Mouse (Mus musculus) mouse embryonic stem cell (cell line): ENCODE results near the gene Osbpl8.
"Not testable (repeated sequence)": the region's sequence is repeated elsewhere in the genome, so short reads cannot be mapped to it uniquely, and the experiment has no call there.

Source experiments
- in situ Hi-C, 2 experiments: fragments of 300-500 bp; cut with MboI; formaldehyde crosslinking; loops; 1 replicate in 1 of 2; 3 replicates in 1 of 2; pipeline ENCODE4 v1.14.3; 2019 to 2020; ENCODE audit warnings: low sequenced_read_pairs in 2 of 2, low pct_unique_long_range_greater_than_20kb in 1 of 2, mixed read lengths in 1 of 2; ENCODE audit not compliant: unreplicated experiment in 1 of 2

Gene Osbpl8

DNA sequence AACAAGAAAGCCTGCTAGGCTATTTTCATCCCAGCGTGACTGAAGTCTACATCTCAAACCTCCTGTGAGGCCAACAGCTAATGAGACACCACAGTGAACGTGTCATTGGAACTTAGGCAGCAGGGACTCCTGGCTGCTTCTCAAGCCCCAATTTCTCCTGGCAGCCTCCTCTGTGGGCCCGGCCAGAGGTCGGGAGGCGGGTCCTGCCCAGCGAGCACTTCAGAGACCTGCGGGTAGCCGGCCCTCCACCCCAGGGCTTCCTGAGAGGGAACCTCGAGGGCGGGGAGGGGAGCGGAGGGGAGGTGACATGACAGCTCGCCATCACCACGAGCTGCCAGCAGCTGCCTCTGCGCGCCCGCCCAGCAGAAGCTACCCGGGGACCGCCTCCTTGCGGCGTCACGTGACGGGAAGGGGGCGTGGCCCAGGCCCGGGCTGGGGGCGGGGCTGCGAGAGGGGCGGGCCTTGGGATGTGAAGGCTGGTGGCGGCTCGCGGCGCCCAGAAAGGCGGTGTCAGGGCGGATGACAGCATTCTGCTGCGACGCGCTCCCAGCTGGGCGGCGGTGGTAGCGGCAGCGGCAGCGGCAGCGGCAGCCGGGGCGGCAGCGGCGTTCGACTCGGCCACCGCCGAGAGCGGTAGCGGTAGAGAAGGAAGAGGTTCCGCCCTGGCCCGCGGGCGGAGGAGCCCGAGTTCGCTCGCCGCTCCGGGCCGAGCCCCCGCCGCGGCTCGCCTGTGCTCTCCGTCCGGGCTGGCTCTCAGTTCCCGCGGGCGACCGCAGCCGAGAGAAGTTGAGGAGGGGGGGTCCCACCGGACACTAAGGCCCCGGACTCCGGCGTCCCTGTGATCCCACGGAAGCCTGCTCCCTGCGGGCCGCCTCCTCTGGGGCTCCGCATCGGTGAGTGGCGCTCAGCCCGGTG lies at the start of gene Osbpl8:
Gene Osbpl8, plus strand, starts transcription at position 449 of the 915 bp plus-strand sequence.
- in situ Hi-C loops = no loop called here

DNA sequence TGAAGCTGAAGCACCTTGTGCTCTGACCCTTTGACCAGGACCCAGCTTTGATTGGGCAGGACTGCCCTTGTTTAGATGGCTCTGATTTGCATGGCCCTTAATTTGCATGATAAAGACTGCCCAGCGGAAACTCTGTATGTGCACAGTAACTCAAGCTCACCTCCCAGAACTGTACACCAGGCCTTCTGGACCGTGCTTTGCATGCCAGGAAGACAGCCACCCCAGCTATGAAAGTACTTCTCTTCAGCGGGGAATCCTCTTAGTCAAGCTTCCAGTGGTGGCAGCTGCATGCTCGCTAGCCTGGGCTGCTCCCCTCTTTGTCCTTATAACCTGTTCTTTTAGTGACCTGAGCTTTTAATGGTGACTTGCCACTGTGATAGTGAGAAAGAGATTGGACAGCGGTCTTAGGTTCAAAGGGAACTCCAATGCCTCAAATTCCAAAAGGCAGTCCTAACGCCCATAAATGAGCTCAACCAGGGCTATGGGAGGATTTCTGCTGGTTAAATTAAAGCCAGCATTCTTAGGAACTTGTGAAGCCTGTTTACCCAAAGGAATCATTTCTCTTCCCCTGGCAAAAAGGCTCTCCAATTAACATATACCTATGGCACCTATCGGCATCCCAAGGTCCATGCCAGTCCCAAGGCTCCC lies 47.2 kb upstream of the Osbpl8 start:
- in situ Hi-C loops = no loop called here

DNA sequence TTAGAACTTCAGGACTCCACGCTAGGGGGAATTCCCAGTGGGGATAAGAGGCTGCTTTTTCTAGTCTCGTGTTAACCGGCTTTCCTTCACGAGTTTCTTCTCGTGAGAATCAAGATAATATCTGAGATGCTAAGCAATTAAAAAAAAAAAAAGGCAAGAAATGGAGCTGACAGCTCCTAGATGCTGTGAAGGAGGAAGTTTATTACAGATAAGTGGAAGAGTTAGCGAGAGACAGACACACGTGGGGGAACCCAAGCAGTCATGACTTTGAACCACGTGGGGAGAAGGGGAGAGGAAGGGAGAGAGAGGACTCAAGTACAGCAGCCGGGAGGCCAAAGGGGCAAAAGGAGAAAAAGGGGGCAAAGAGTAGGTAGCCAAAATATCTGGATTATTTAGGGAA lies 46.3 kb upstream of the Osbpl8 start:
- in situ Hi-C loops = no loop called here

DNA sequence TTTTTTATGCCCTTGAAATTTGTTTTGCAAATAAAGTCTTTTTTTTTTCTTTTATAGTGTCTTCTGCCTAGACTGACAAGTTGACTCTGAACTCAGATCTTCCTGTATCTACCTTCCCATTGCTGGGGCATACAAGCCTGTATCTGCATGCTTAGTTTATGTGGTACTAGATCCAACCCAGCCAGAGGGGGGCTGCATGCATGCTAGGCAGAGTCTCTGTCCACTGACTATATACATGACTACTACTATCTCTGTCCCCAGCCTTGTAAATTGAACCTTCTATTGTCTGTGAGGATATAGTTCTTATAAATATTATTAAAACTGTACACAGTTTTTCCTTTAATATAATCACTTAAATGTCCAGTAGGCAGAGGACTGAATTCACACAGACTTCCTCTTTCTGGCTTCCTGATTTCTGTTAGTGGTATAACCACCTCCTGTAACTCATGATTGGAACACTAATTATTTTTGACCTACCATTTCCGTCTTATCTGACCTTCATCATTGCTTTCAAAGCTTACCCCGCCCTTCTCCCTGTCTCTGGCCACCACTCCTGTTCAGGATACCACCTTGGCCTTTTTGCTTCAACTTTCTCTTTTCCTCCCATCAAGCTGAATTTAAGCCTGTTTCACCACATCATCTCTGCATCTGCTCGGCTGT lies 45.4 kb upstream of the Osbpl8 start:
- in situ Hi-C loops = no loop called here

DNA sequence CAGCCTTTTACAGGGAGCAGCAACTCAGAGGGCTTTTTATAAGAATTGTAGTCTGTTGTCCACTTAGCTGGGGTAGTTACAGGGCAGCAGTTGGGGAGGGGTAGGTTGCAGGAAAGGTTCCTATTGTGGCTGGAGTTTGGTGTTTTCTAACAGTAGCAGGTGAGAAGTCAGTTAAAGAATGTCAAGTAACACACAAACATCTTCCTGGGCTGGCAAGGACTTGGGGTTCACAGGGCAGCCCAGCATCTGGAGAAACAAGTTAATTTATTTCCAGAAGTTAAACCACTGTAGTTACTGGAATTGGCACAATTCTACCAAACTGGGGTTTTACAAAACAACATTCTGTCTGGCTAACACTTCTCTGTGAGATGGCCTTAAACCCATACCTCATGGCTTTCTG lies 44.8 kb upstream of the Osbpl8 start:
- in situ Hi-C loops = no loop called here

DNA sequence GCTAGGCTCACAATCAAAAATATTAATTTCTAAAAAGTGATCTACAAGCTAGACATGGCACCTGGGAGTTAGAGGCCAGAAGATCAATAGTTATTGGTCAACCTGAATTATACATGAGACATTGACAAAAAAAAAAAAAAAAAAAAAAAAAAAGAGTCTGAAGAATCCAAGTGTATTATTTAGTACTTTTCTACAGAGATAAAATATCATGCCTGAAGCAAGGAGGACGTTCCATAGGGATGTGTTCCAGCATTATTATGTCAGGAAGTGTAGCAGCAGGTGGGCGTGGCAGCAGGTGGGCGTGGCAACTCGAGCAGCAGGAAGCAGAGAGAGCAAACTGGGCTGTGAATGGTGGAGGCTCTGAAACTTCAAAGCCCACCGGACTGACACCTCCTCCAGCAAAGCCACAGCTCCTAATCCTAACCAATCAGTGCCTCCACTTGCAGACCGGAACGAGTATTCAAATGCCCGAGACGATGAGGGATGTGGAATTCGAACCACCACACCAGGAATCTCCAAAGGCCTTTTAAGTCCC lies 41.6 kb upstream of the Osbpl8 start:
- in situ Hi-C loops = no loop called here

DNA sequence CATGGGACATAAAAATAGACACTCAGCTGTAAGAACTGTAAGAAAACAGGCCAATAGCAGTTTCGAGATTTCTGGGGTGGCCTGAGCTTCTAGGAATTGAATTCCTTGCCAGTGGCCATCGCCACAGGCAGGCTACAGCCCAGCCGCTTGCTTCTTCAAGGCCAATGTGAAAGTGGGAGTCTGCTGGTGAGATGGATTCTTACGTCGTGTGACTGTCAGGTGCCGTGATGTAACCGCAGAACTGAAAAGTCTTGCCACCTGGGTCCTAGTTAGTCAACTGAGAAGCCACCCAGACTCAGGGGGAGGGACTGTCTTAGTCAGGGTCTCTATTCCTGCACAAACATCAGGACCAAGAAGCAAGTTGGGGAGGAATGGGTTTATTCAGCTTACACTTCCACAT lies 40.4 kb upstream of the Osbpl8 start:
- in situ Hi-C loops = no loop called here

DNA sequence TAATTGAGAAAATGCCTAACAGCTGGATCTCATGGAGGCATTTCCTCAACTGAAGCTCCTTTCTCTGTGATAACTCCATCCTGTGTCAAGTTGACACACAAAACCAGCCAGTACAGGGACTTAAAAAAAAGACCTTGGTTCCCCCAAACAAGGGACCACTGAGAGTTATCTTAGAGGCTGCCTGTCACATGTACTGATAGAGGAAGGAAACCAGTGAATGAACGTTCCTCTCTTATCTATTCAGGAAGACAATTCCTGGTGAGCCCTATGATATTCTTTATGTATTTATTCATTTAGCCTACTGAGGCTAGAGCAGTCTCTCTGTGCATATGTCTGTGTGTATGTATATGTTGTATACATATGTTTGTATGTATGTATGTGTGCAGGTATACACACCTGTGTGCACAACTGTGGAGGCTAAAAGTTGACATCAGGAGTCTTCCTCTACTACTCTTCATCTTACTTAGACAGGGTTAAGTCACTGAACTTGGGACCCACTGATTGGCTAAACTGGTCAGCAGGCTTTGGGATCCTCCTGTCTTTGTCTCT lies 39.7 kb upstream of the Osbpl8 start:
- in situ Hi-C loops = no loop called here

DNA sequence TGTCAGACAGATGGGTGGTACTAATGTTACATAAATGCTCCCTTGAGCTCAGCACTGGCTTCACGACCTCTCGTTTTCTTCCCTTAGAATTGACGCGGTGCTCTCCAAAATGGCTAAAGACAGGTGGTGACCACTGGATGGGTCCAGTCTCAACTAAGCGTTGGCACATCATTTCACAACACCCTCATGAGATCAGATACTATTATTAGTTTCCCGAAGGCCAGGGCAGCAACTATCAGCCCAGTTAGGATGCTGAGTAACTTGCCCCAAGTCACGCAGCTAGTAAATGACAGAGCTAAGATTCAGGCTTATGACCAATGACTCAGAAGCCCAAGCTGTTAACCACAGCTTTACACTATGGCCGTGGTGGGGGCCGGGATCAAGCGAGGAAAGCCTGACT lies 37.2 kb upstream of the Osbpl8 start:
- in situ Hi-C loops = no loop called here

DNA sequence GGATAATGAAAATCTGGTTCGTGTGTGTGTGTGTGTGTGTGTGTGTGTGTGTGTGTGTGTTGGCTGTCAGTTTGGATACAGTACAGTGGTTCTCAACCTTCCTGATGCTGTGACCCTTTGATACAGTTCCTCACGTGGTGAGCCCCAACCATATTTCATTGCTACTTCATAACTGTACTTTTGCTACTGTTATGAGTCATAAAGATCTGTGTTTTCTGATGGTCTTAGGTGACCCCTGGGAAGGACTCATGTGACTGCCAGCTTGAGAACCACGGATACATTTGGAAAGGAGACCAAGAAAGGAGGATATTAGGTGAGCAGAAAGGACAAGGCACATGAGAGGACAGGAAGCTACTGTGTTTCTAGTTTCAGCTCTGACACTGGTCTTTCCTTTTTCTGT lies 36.1 kb upstream of the Osbpl8 start:
- in situ Hi-C loops = no loop called here

DNA sequence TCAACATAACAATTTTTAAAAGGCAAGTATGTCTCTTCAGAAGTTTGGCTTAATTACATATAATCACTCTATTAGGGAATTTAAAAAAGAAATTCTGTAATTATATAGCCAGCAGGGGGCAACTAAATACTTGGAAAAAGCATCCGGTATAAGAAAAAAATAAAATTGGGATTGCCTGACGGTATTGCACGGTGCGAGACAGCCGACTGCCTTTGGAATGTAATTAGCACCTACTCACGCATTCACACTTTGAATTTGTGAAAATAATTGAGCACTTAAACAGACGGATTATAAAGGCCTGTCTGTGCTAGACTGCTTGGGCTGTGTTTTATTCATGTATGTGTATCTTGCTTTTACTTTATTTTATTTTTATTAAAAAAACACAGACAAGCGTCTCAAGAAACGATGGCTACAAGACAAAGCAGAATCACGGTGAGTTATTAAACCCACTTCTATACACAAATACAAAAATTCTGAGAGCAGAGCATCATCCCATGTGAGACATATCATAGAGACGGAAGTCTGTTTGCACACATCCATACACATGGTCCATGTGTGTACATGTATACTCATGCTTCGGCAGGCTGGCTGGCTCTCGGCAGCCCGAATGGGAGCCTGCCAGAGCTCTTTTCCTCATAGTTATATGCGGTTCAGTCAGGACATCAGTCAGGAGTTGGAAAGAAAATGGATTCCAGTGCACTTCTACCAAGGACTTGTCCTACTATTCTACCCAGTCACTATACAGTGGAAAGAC lies 34.5 kb upstream of the Osbpl8 start:
- in situ Hi-C loops = no loop called here

DNA sequence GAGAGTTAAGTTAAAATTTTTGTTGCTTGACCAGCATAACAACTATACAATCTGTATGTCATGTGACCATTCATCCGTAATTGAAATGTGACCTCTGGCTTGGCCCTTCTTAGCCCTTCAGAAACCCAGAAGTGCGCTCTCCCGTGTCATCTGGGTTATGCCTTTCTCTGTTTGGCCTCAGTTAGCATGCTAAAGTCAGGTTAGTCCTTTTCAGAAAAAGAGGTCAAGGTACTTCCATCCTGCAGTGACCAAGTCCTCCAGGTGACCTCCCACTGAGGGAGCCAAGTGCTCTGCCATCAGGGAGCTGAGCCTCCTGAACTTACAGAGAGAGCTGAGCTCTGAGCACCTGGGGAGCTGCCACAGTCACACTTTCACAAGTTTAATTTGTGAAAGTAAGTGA lies 33.7 kb upstream of the Osbpl8 start:
- in situ Hi-C loops = no loop called here

DNA sequence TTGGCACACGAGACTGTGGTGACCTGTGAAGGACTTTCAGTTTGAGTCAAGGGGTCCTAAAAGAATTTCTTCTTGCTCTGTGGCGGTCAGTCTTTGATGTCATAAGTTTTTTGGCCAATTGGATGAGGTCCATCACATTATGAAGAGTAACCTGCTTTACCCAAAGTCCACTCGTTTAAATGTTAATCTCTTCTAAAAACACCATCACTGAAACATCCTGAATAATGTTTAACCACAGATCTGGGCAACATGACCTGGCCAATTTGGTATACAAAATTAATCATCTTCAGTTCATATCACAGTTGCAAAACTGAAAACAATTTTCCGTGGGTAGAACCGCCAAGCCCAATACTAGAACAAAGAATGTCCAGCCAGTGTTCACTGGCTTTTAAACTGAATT lies 31.3 kb upstream of the Osbpl8 start:
- in situ Hi-C loops = no loop called here

DNA sequence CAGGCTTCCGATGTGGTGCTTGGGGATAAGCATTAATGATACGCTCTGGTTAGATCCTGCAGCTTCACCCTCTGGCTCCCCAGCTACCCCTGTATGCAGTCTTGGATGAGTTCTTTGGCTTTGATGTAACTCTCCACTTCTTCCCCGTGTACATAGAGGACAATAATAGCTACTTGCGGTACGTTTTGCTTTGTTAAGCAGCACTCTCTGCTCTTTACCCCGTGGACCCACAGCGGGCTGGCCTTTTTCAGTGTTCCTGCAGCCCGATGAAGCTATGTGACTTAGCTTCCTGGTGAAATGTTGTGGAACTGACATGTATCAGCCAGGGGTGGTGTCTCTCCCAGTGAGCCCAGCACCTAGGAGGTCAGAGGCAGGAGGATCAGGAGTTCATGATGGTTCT lies 30.6 kb upstream of the Osbpl8 start:
- in situ Hi-C loops = no loop called here

DNA sequence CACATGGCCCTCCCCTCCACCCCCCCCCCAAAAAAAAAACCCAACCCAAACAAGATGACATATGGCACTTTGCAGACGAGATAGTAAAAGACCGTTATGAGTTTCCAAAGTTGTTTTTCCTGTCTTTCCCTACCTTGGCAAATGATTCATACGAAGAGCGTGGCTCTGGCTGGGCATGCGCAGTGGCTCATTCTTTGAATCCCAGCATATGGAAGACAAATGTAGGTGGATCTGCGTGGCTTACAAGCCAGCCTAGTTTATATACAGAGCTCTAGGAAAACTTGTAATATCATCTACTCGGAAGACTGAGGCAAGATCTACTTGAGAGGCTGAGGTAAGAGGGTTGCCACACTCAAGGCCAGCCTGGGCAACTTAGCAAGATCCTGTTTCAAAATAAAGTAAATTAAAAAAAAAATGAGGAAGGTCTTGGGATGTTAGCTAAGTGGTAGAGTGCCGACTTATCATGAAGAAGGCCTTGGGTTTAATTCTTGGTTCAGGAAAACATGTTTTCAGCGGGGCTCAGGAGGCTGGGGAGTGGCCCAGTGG lies 30.1 kb upstream of the Osbpl8 start:
- in situ Hi-C loops = no loop called here

DNA sequence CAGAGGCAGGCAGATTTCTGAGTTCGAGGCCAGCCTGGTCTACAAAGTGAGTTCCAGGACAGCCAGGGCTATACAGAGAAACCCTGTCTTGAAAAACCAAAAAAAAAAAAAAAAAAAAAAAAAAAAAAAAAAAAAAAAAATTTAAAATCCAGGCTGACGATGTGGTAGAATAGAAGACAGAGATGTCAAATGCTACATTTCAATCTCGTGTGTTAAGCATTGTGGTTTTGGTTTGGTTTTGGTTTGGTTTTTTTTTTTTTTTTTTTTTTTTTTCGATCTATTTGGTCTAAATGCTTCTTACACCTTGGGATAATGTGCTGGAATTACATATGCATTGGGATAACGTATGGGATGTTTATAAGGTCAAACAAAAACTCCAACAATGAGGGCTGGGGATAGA lies 28.2 kb upstream of the Osbpl8 start:
- in situ Hi-C loops = not testable (repeated sequence)

DNA sequence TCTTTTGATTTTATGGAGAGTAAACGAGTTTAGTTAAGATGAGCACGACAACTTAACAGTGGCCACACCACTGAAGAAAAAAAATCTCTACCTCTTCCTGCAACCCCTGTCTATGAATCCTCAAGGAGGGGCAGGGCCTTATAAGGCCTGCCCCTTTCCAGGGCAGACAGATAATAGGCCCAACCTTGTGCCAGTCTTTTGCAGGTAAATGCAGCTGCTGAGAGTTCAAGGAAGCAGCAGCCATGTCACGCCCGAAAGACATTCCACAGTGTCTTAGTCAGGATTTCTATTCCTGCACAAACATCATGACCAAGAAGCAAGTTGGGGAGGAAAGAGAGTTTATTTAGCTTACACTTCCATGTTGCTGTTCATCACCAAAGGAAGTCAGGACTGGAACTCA lies 26.6 kb upstream of the Osbpl8 start:
- in situ Hi-C loops = no loop called here

DNA sequence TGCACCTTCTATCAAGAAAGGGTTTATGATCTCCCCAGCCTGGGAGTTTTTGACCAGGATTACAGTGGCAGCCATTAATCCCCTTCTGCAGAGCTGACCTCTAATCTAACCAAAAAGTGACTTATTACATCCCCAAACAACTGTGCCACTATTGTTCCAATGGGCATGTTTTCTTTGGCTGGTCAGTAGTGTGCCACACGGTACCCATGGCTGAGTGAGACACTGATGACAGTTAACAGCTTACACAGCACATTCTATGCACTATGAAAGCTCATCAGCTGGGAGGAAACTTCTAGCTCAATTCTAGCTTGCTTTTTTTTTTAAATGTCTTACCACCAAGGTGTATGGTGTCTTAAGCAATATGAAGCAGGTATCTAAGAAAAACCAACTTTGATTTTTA lies 25.4 kb upstream of the Osbpl8 start:
- in situ Hi-C loops = no loop called here
